Mouse (Mus musculus) spleen, postnatal 14 days (tissue): ENCODE measurements around the gene Samd8.

ENCODE experiments used
- DNase-seq, 2 experiments: peaks; one replicate each; pipeline ENCODE4 v3.0.0; 2021 to 2022; ENCODE audit warnings: low spot score in 2 of 2

Gene Samd8

DNA sequence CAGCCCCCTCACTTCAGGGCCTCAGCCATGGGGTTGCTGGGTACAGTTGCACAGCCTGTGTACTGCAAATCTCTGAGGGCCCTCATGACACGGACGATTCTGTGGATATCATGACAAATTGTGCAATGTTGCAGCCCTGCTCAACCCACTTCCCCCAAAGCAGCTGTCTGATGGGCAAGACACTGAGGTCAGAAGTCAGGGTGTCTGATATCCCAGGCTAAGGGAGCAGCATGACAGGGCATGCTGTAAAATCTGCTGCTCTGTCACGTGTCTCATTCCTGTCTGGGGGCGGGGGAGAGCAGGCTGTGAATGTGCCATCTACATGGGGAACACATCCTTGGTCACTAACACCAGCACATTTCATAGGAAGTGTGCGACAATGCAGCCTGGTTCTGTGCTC, 5.2 kb upstream of the Samd8 start:
- no peak for DNase-seq

- no peak for DNase-seq
Measured at GRCm38 (mm10) chr14:21746251-21746650, 4.1 kb upstream of the Samd8 start.

GRCm38 (mm10) chr14:21746846-21747245, 3.5 kb upstream of the Samd8 start:
- DNase-seq, result no peak

DNA sequence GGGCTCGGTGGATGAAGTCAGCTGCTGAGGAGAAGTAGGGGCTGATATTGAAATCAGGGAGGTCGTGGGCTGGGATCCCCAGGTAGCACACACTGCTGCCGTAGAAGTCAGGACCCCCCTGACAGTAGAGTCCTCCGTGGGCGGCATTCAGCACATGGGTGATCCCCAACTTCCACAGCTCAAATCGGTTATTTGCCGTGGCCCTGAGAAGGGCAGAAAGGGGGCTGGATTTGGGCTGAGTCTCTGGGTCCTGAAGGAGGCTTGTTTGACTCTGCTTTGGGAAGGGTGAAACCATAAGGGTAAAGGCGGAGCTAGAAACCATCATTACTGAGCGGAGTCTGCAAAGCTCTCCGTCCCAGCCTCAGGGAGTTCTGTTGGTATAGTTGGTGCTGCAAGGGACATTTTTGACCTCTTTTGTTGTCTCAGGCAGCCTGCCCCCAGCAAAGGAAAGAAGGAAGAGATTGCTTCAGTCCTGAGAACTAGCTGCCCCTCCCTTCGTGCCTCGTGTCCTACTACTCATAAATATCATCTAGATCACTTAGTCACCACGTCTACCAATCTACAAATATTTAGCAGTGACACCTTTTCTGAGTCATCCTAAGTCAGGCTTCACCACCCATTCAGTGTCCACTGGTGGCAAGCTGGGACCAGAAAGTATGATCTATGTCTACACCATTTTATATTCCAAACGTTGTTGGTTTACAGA, 2.7 kb upstream of the Samd8 start:
- no peak for DNase-seq

DNA sequence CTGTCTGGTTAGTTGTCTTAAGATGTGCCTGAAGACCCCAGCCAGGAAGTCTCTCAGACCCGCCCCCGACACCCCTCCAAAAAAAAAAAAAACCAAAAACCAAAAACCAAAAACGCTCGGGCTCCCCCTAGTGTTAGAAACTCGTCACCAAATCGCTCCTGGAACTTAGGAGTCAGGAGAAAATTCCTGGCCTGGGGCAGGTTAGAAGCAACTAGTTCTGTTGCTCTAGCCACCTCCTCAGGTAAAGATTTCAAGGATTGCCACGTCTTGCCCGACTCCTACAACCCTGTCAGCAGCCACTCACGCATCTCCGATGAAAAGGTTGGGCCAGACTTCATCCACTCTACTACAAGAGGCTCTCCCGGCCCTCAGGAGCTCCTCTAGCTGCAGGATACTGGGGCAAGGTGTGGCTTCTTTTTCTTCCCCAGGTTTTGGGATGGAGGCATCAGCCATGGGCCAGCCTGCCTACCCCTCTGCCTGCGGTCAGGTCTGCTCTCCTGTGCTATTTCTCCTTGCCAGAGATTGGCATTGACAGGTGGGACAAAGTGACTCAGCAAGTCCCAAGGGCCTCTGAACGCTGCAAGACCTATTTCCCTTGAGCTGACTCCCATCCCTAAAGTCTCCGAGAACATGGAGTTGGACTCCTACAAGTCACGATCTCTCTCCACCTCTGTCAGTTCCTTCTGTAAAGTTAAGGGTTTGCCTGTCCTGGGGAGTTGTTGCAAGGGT, 2.0 kb upstream of the Samd8 start:
- DNase-seq, result peak in 1 of 2 experiments; percentile 31

DNA sequence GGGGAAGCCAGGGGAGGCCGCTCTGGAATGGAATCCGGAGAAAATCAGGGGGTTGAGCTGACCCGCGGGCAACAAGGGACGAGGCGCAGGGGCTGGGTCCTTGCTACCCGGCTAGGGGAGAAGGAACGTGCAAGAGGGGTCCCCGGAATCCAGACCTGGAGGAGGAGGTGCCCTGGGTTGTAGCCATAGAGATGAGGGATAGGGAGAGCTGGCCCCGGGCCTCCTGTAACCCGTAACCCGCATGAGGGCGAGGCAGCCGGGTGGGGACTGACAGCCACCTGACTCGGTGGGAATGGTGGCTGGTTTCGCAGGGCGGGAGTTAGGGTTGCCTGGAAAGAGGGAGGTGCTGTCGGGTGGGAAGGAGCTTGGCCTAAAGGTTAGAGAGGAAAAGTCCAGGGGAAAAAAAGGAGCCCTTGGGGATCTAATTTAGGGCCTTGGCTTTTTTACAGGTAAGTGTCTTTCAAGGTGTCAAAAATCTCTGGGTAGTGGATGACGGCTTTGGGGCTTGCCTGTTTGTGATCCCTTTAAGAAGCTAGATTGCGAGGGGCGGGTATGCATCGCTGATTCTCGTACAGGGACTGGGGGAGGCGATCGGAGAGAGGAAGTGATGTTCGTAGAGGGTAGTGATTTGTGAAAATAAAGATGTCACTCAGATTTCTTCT, 681 bp downstream of the Samd8 start, which contains the start of gene Dusp13:
Dusp13 (minus strand) TSS at position 301 of the 662 bp plus-strand sequence.
- peak; percentile 34 to 38 for DNase-seq

DNA sequence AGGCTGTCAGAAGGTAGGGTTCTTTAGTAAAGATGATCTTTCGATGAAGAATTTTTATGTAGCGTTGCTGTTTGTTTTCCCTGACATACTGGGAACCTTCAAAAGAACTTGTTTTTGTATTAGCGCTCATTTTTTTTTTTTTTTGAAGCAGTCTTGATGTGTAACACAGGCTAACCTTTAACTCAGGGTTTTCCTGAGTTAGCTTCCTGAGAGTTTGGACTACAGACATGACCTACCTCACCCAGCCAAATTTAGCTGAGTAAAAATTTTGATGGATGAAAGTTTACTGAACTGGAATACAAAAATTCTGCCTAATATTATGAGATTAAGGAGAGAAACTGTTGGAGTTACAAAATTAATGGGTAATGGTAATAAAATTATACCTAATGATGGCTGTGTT, 2.1 kb downstream of the Samd8 start:
- no peak for DNase-seq

GRCm38 (mm10) chr14:21753367-21753766, 3.0 kb downstream of the Samd8 start:
- no peak for DNase-seq

DNA sequence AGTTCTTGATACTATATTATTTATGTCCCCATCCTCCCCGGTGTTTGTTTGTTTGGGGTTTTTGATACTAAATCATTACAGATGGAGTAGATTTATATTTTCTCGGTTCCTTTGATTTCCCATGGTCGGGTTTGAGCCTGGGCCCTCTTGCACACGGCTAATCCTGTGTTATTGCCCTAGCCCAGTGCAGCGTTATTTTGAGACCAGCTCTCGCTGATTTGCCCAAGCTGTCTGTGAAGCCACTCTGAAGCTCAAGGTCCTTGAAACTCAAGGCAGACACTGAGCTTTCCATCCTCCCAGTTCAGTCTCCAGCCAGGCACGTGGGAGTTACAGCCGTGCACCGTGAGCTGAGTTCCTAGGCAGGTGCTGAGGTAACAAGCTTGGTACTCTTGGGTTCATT, 11.2 kb downstream of the Samd8 start:
- DNase-seq, result no peak

DNA sequence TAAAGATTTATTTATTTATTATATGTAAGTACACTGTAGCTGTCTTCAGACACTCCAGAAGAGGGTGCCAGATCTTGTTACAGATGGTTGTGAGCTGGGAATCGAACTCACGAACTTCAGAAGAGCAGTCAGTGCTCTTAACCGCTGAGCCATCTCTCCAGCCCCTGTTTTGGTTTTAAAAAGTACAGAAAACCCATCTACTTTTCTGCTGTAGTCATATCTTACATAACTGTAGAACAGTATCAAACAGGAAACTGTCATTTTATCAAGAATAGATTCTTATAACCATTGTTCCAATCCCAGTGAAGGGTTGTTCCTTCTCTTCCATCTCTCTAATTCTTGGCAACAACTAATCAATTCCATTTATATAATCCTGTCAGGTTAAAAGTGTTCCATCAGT, 13.4 kb downstream of the Samd8 start:
- DNase-seq, result no peak

GRCm38 (mm10) chr14:21764646-21765045, 14.3 kb downstream of the Samd8 start:
- no peak for DNase-seq

DNA sequence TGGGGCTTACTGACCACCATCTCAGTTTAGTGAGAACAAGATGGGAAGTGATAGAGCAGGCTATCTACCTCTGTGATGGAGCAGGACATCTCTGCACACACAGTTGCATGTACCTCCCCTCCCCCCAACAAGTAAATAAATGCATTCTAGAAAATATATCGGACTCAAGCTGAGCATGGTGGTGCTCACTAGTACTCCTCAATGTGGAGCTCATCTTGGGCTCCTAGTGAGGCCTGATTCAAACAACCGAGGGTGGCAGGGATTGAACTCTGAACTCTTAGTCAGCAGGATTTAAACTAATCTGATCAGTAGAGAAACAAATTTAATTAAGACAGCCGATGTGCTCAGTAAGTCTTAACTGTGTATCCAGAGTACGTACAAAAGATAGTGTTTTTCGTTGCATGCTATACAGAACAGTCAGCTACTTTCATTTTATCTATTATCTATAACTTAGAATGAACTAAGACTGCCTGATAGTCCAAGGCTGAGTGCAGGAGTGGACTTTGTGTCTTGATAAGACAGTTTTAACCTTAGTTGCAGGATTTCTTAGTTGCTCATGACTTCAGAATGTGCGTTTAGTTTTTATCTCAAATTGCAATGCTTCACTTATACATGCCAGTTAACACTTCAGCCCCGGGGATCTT, 15.5 kb downstream of the Samd8 start:
- no peak for DNase-seq

- no peak for DNase-seq
Measured at GRCm38 (mm10) chr14:21766398-21766958, 16.1 kb downstream of the Samd8 start.

- DNase-seq, result no peak
Measured at GRCm38 (mm10) chr14:21772506-21773281, 22.4 kb downstream of the Samd8 start.

- DNase-seq, result no peak
Measured at GRCm38 (mm10) chr14:21773946-21774345, 23.6 kb downstream of the Samd8 start.

DNA sequence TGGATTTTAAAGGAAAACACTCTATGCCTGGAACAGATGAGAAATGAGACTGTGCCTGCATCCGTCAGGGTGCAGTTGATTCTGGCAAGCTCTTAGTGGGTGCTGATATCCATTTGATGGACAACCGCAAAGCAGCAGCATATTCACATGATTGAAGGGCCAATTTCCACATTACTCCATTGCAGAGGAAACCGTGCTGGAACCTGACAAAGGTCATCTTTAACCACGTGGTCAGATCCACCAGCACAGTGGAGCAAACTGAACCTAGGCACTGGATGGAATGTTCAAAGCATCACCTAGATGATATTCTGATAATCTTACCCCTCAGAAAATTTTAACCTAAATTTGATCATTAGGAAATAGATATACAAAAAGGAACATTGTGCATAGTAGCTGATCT, 25.9 kb downstream of the Samd8 start:
- no peak for DNase-seq

- no peak for DNase-seq
Measured at GRCm38 (mm10) chr14:21786500-21786899, 36.2 kb downstream of the Samd8 start.

GRCm38 (mm10) chr14:21787374-21787773, 37.0 kb downstream of the Samd8 start:
- DNase-seq, result no peak

GRCm38 (mm10) chr14:21788121-21788520, 37.8 kb downstream of the Samd8 start:
- no peak for DNase-seq

GRCm38 (mm10) chr14:21790585-21791251, 40.4 kb downstream of the Samd8 start:
- no peak for DNase-seq

GRCm38 (mm10) chr14:21791722-21792121, 41.4 kb downstream of the Samd8 start:
- no peak for DNase-seq
